ENCODE assay signal across 1 mouse cellular context in genomic region chr13:56223625-56224024, GRCm38 (mm10).
TF ChIP-seq lines count a peak whose summit lies in the region.

No protein-coding gene starts in this region.

TF ChIP-seq in CH12.LX, 34 proteins besides CTCF, POLR2A, EP300 and RAD21:
- TF ChIP-seq CHD1 (IDR thresholded peaks at IDR 0.05; ENCODE audit: low read depth, low read length) (no peak), MAZ (IDR thresholded peaks at IDR 0.05; ENCODE audit: low read depth, low read length) (peak; percentile 86), USF2 (conservative IDR thresholded peaks at IDR 0.05; ENCODE audit: low read depth, low read length) (no peak), ZMIZ1 (IDR thresholded peaks at IDR 0.05; ENCODE audit: low read depth, low read length) (no peak), MXI1 (IDR thresholded peaks at IDR 0.05; ENCODE audit: low read depth, low read length) (no peak), GABPA (IDR thresholded peaks at IDR 0.05; ENCODE audit: insufficient replicate concordance, low read depth, low read length) (no peak), SIN3A (IDR thresholded peaks at IDR 0.05; ENCODE audit: low read length) (no peak), TBP (conservative IDR thresholded peaks at IDR 0.05; ENCODE audit: low read depth, low read length) (no peak), CHD2 (IDR thresholded peaks at IDR 0.05; ENCODE audit: low read length) (no peak), IRF4 (IDR thresholded peaks at IDR 0.05; ENCODE audit: low read depth, low read length) (peak; percentile 45; the same call in 1 of the 2 replicates), TCF12 (IDR thresholded peaks at IDR 0.05; ENCODE audit: low read depth, low read length) (peak; percentile 86), KAT2A (IDR thresholded peaks at IDR 0.05; ENCODE audit: insufficient replicate concordance, low read length) (no peak), RCOR1 (conservative IDR thresholded peaks at IDR 0.05; ENCODE audit: low read depth, low read length) (no peak), MAFK (IDR thresholded peaks at IDR 0.05; ENCODE audit: insufficient replicate concordance, low read length) (no peak), USF1 (IDR thresholded peaks at IDR 0.05; ENCODE audit: low read depth, low read length) (no peak), BHLHE40 (IDR thresholded peaks at IDR 0.05; ENCODE audit: low read depth, low read length) (0 out of 2 replicates have a peak, but pooled peaks have one; percentile 28), MEF2A (IDR thresholded peaks at IDR 0.05; ENCODE audit: borderline replicate concordance, low read depth, low read length) (0 out of 2 replicates have a peak, but pooled peaks have one; percentile 64), NRF1 (IDR thresholded peaks at IDR 0.05; ENCODE audit: low read depth, low read length) (peak; percentile 78), JUN (IDR thresholded peaks at IDR 0.05; ENCODE audit: insufficient read depth, low read depth, low read length) (no peak), ZNF384 (IDR thresholded peaks at IDR 0.05; ENCODE audit: low read depth, low read length) (no peak), PAX5 (IDR thresholded peaks at IDR 0.05; ENCODE audit: low read length) (no peak), ZC3H11A (IDR thresholded peaks at IDR 0.05; ENCODE audit: low read depth, low read length) (no peak), ETS1 (conservative IDR thresholded peaks at IDR 0.05; ENCODE audit: low read depth, low read length) (no peak; the same call in 1 of the 2 replicates), SMC3 (IDR thresholded peaks at IDR 0.05; ENCODE audit: low read depth, low read length) (no peak), E2F4 (IDR thresholded peaks at IDR 0.05; ENCODE audit: insufficient replicate concordance, low read depth, low read length) (no peak)
